ENCODE assay signal across 9 mouse cellular contexts in the genomic region with DNA sequence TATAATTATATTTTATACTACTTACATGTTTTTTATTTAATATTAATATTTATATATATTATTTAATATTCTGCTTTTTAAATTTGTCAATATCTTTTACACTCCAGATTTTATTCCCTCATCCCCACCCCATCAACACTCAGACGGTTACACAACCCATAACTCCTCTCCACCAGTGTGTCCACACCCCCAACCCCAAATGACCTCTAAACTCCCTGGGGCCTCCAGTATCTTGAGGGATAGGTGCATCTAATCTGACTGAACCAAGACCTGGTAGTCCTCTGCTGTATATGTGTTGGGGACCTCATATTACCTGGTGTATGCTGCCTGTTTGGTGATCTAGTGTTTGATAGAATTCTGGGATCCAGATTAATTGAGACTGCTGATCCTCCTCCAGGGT. TPM values are rescaled to one million over a fixed set of nuclear protein-coding genes. Genes with fewer than 3 reads are reported as not detected.
"Had no signal": no experiment of that assay in that cellular context is flagged by ENCODE, and none has a peak within 500 bp of the region (broad histone marks: within the 10 kb centered on the region; RNA-seq: fewer than 3 reads in every experiment).

No protein-coding gene starts in this region.

RNA-seq across cellular contexts. Expression of gene Prl2c3, which starts 44.8 kb away (rescaled TPM):
- polyA plus RNA-seq: intestine, embryonic 15.5 days; limb, embryonic 12.5 days; liver, embryonic 12.5 days; liver, embryonic 16.5 days; lung, embryonic 14.5 days; midbrain, embryonic 10.5 days; midbrain, postnatal 0 days; neural tube, embryonic 15.5 days; small intestine, adult 2 months had no signal
